Mouse (Mus musculus) lung, embryonic 16.5 days (tissue): ENCODE measurements around the gene Padi4. TPM values are rescaled to one million over a fixed set of nuclear protein-coding genes. Genes with fewer than 3 reads are reported as not detected.

Source experiments
- ATAC-seq: fragments of 200-750 bp; cut with Nextera tagmentation; 2 replicates; pipeline ENCODE4 v1.8.0; 2017; ENCODE audit warnings: low read depth, mild to moderate bottlenecking, moderate library complexity
- H3K27ac ChIP-seq: fragments of 300-500 bp; sonication (generic); 2 replicates; pipeline ENCODE4 v1.5.1; 2014; ENCODE audit warnings: mild to moderate bottlenecking, control low read depth, low read length
- H3K27me3 ChIP-seq: fragments of 300-500 bp; sonication (generic); 2 replicates; pipeline ENCODE4 v1.6.1; 2014; ENCODE audit warnings: low read depth, low read length, mixed read lengths; ENCODE audit not compliant: control insufficient read depth, insufficient read depth
- H3K36me3 ChIP-seq: fragments of 300-500 bp; sonication (generic); 2 replicates; pipeline ENCODE4 v1.6.1; 2014; ENCODE audit warnings: low read length; ENCODE audit not compliant: control insufficient read depth, insufficient read depth
- H3K4me1 ChIP-seq: fragments of 300-500 bp; sonication (generic); replicated peaks from 2 replicates; pipeline ENCODE4 v1.6.1; 2014; ENCODE audit warnings: low read length, mixed read lengths; ENCODE audit not compliant: control insufficient read depth, insufficient read depth
- H3K4me2 ChIP-seq: fragments of 300-500 bp; sonication (generic); 2 replicates; pipeline ENCODE4 v1.6.1; 2014; ENCODE audit warnings: low read depth, low read length, control low read depth
- H3K4me3 ChIP-seq: fragments of 300-500 bp; sonication (generic); 2 replicates; pipeline ENCODE4 v1.5.1; 2014; ENCODE audit warnings: mild to moderate bottlenecking, low read length, control low read depth
- H3K9ac ChIP-seq: fragments of 300-500 bp; sonication (generic); 2 replicates; pipeline ENCODE4 v1.6.1; 2014; ENCODE audit warnings: low read length, control low read depth
- H3K9me3 ChIP-seq: fragments of 300-500 bp; sonication (generic); 2 replicates; pipeline ENCODE4 v1.6.1; 2016; ENCODE audit warnings: low read length; ENCODE audit not compliant: control insufficient read depth
- WGBS: fragments of 180-500 bp; shearing (Covaris S2); extraction: QIAGEN DNeasy Blood & Tissue Kit; methylation state at CpG from one replicate; pipeline ENCODE4 v1.1.7; 2014; 5-methylcytosine and 5-hydroxymethylcytosine counted together
- polyA plus RNA-seq: library from polyadenylated mRNA; unstranded; fragments of >200 nt; fragmentation: Nextera tagmentation; extraction: Ambion mirVana; gene quantifications from 2 replicates; pipeline ENCODE4 v1.2.1, GENCODE M21; 2015

The Padi4 gene
- polyA plus RNA-seq, 1 experiment from 2014 or later = 1.8 TPM

GRCm38 (mm10) chr4:140779803-140780397, 5.9 kb upstream of the Padi4 start:
- H3K4me3 ChIP-seq = no peak overlapping the region
- H3K27me3 ChIP-seq = no peaks in the 10 kb centered on the region
- ATAC-seq = peak; percentile 67
- H3K9ac ChIP-seq = no peak overlapping the region
- WGBS = 10% methylated on average over 19 of the region's 19 CpGs
- peaks cover 10% of the 10 kb centered on the region; the same call in 1 of the 2 replicates for H3K4me1 ChIP-seq
- H3K36me3 ChIP-seq = no peaks in the 10 kb centered on the region
- H3K9me3 ChIP-seq = no peaks in the 10 kb centered on the region; the same call in 1 of the 2 replicates
- 0 out of 2 replicates have a peak overlapping the region, but pooled peaks have one; percentile 2 for H3K4me2 ChIP-seq
- H3K27ac ChIP-seq = no peak overlapping the region

- WGBS = 62% methylated on average over 13 of the region's 13 CpGs
Observed at GRCm38 (mm10) chr4:140776623-140777022, 2.6 kb upstream of the Padi4 start.

GRCm38 (mm10) chr4:140775876-140776275, 1.8 kb upstream of the Padi4 start:
- no peak overlapping the region for H3K27ac ChIP-seq
- H3K36me3 ChIP-seq = no peaks in the 10 kb centered on the region
- H3K27me3 ChIP-seq = no peaks in the 10 kb centered on the region

More at GRCm38 (mm10) chr4:140776623-140777022, 2.6 kb upstream of the Padi4 start:
- Histone ChIP-seq H3K4me1 (peaks cover 10% of the 10 kb centered on the region; the same call in 1 of the 2 replicates), H3K9ac (no peak overlapping the region), H3K27me3 (no peaks in the 10 kb centered on the region), H3K9me3 (no peaks in the 10 kb centered on the region), H3K27ac (no peak overlapping the region), H3K4me3 (no peak overlapping the region), H3K36me3 (no peaks in the 10 kb centered on the region), H3K4me2 (no peak overlapping the region)
- no peak for ATAC-seq

GRCm38 (mm10) chr4:140774893-140775292, 857 bp upstream of the Padi4 start:
- H3K4me1 ChIP-seq = peaks cover 2% of the 10 kb centered on the region; the same call in 1 of the 2 replicates
- no peak overlapping the region for H3K4me2 ChIP-seq
- 88% methylated on average over 9 of the region's 9 CpGs for WGBS
- ATAC-seq = no peak
- H3K9me3 ChIP-seq = no peaks in the 10 kb centered on the region
- no peak overlapping the region for H3K9ac ChIP-seq
- H3K27ac ChIP-seq = no peak overlapping the region
- H3K4me3 ChIP-seq = no peak overlapping the region
- H3K36me3 ChIP-seq = no peaks in the 10 kb centered on the region
- H3K27me3 ChIP-seq = no peaks in the 10 kb centered on the region

More at GRCm38 (mm10) chr4:140775876-140776275, 1.8 kb upstream of the Padi4 start:
- Histone ChIP-seq H3K4me2 (no peak overlapping the region), H3K9me3 (no peaks in the 10 kb centered on the region), H3K9ac (no peak overlapping the region), H3K4me3 (no peak overlapping the region), H3K4me1 (peaks cover 10% of the 10 kb centered on the region; the same call in 1 of the 2 replicates)
- no peak for ATAC-seq
- 65% methylated on average over 10 of the region's 10 CpGs for WGBS

- H3K4me2 ChIP-seq = no peak overlapping the region
- H3K4me1 ChIP-seq = no peaks in the 10 kb centered on the region; the same call in 1 of the 2 replicates
- no peak overlapping the region for H3K27ac ChIP-seq
- H3K4me3 ChIP-seq = no peak overlapping the region
- peak; percentile 43; the same call in 1 of the 2 replicates for ATAC-seq
- no peak overlapping the region for H3K9ac ChIP-seq
- H3K9me3 ChIP-seq = no peaks in the 10 kb centered on the region
- H3K27me3 ChIP-seq = no peaks in the 10 kb centered on the region
- no peaks in the 10 kb centered on the region for H3K36me3 ChIP-seq
- 25% methylated on average over 4 of the region's 4 CpGs for WGBS
Observed at GRCm38 (mm10) chr4:140771091-140771490, 2.9 kb downstream of the Padi4 start.

- Histone ChIP-seq H3K4me1 (no peaks in the 10 kb centered on the region; the same call in 1 of the 2 replicates), H3K27ac (peak overlapping the region; percentile 53), H3K4me2 (peak overlapping the region; percentile 63), H3K4me3 (peak overlapping the region; percentile 51), H3K9ac (peak overlapping the region; percentile 48), H3K27me3 (no peaks in the 10 kb centered on the region), H3K9me3 (no peaks in the 10 kb centered on the region), H3K36me3 (no peaks in the 10 kb centered on the region)
- WGBS = 8% methylated on average over 13 of the region's 13 CpGs
- peak; percentile 67 for ATAC-seq
Observed at GRCm38 (mm10) chr4:140770433-140770832, 3.6 kb downstream of the Padi4 start.

GRCm38 (mm10) chr4:140768973-140769372, 5.1 kb downstream of the Padi4 start:
- Histone ChIP-seq H3K4me3 (no peak overlapping the region), H3K9ac (no peak overlapping the region), H3K27me3 (no peaks in the 10 kb centered on the region), H3K4me2 (no peak overlapping the region), H3K4me1 (no peaks in the 10 kb centered on the region; the same call in 1 of the 2 replicates), H3K27ac (no peak overlapping the region), H3K9me3 (no peaks in the 10 kb centered on the region), H3K36me3 (no peaks in the 10 kb centered on the region)
- ATAC-seq = no peak
- 77% methylated on average over 5 of the region's 5 CpGs for WGBS

GRCm38 (mm10) chr4:140765936-140766335, 8.1 kb downstream of the Padi4 start:
- H3K4me3 ChIP-seq = no peak overlapping the region
- H3K9me3 ChIP-seq = no peaks in the 10 kb centered on the region
- no peak overlapping the region for H3K27ac ChIP-seq
- H3K9ac ChIP-seq = no peak overlapping the region
- H3K27me3 ChIP-seq = no peaks in the 10 kb centered on the region
- no peaks in the 10 kb centered on the region; the same call in 1 of the 2 replicates for H3K4me1 ChIP-seq
- H3K4me2 ChIP-seq = no peak overlapping the region
- 68% methylated on average over 3 of the region's 3 CpGs for WGBS
- no peak for ATAC-seq
- H3K36me3 ChIP-seq = no peaks in the 10 kb centered on the region

- H3K4me1 ChIP-seq = no peaks in the 10 kb centered on the region
- no peaks in the 10 kb centered on the region for H3K36me3 ChIP-seq
- H3K9ac ChIP-seq = no peak overlapping the region
- H3K27me3 ChIP-seq = no peaks in the 10 kb centered on the region
- H3K9me3 ChIP-seq = no peaks in the 10 kb centered on the region
- H3K4me2 ChIP-seq = no peak overlapping the region
- ATAC-seq = no peak
- H3K27ac ChIP-seq = no peak overlapping the region
- H3K4me3 ChIP-seq = no peak overlapping the region
- WGBS = 13% methylated on average over 9 of the region's 9 CpGs
Observed at GRCm38 (mm10) chr4:140763158-140763557, 10.9 kb downstream of the Padi4 start.
